Mouse (Mus musculus): ENCODE measurements around the gene Gpatch4. TPM values are rescaled to one million over a fixed set of nuclear protein-coding genes. Genes with fewer than 3 reads are reported as not detected.

Gpatch4 gene
- total and polyA plus RNA-seq, 3 experiments, result 105 to 240 (median 135) TPM

GRCm38 (mm10) chr3:88094126-88094525 lies 51.2 kb downstream of the Gpatch4 start:
- Histone ChIP-seq H3K9ac (ENCODE audit: control insufficient read depth, low read depth, low read length, poor library complexity, severe bottlenecking) (no peak overlapping the region), H3K79me2 (ENCODE audit: control insufficient read depth, insufficient read depth, low read length, poor library complexity) (no peaks in the 10 kb centered on the region), H3K4me3 (ENCODE audit: control insufficient read depth in 1 of 2, insufficient read depth in 1 of 2, low read depth in 2 of 2, low read length in 2 of 2) (no peak overlapping the region), H3K9me3 (replicated peaks; ENCODE audit: insufficient read depth, low read length) (no peaks in the 10 kb centered on the region), H3K27ac (ENCODE audit: control insufficient read depth, low read depth, low read length) (no peak overlapping the region), H3K4me1 (ENCODE audit: control insufficient read depth in 1 of 2, insufficient read depth in 2 of 2, low read length in 2 of 2) (no peaks in the 10 kb centered on the region), H3K27me3 (ENCODE audit: control insufficient read depth in 1 of 2, insufficient read depth in 2 of 2, low read length in 2 of 2) (no peaks in the 10 kb centered on the region), H3K36me3 (ENCODE audit: control insufficient read depth in 1 of 2, insufficient read depth in 2 of 2, low read length in 2 of 2) (peaks cover 0 to 2% of the 10 kb centered on the region in 2 experiments; a peak in 2 of 4 replicates)
- no peak for DNase-seq (ENCODE audit: low read depth, low spot score)
- no peak for TF ChIP-seq HCFC1 (IDR thresholded peaks at IDR 0.05; ENCODE audit: low read depth, low read length)
- TF ChIP-seq EP300 (IDR thresholded peaks at IDR 0.05; ENCODE audit: low read depth in 1 of 2, low read length in 2 of 2), result no peak

GRCm38 (mm10) chr3:88097666-88098065 lies 54.8 kb downstream of the Gpatch4 start:
- no peak overlapping the region for H3K4me3 ChIP-seq (ENCODE audit: control insufficient read depth in 1 of 2, insufficient read depth in 1 of 2, low read depth in 2 of 2, low read length in 2 of 2)
- H3K9ac ChIP-seq (ENCODE audit: control insufficient read depth, low read depth, low read length, poor library complexity, severe bottlenecking), result no peak overlapping the region
- no peaks in the 10 kb centered on the region for H3K36me3 ChIP-seq (ENCODE audit: control insufficient read depth in 1 of 2, insufficient read depth in 2 of 2, low read length in 2 of 2)
- TF ChIP-seq CHD1 (IDR thresholded peaks at IDR 0.05; ENCODE audit: low read depth, low read length), result no peak
- TF ChIP-seq TCF12 (IDR thresholded peaks at IDR 0.05; ENCODE audit: low read depth, low read length), result no peak
- no peak for TF ChIP-seq POLR2AphosphoS2 (IDR thresholded peaks at IDR 0.05; ENCODE audit: low read length)
- TF ChIP-seq CHD2 (IDR thresholded peaks at IDR 0.05; ENCODE audit: low read length), result no peak
- no peak for TF ChIP-seq ZKSCAN1 (IDR thresholded peaks at IDR 0.05; ENCODE audit: low read depth, low read length)
- no peak for TF ChIP-seq RAD21 (IDR thresholded peaks at IDR 0.05; ENCODE audit: low read depth, low read length)
- no peak for TF ChIP-seq JUND (IDR thresholded peaks at IDR 0.05; ENCODE audit: low read depth, low read length)
- TF ChIP-seq ZNF384 (IDR thresholded peaks at IDR 0.05; ENCODE audit: low read depth, low read length), result no peak
- DNase-seq (ENCODE audit: low read depth, low spot score), result no peak
- no peak overlapping the region for H3K27ac ChIP-seq (ENCODE audit: control insufficient read depth, low read depth, low read length)
- H3K4me1 ChIP-seq (ENCODE audit: control insufficient read depth in 1 of 2, insufficient read depth in 2 of 2, low read length in 2 of 2), result 0 out of 4 replicates have a peak, but pooled peaks cover 0 to 6% of the 10 kb centered on the region in 2 experiments
- H3K9me3 ChIP-seq (replicated peaks; ENCODE audit: insufficient read depth, low read length), result no peaks in the 10 kb centered on the region
- no peaks in the 10 kb centered on the region for H3K27me3 ChIP-seq (ENCODE audit: control insufficient read depth in 1 of 2, insufficient read depth in 2 of 2, low read length in 2 of 2)
- H3K79me2 ChIP-seq (ENCODE audit: control insufficient read depth, insufficient read depth, low read length, poor library complexity), result no peaks in the 10 kb centered on the region

GRCm38 (mm10) chr3:88100251-88100650 lies 57.3 kb downstream of the Gpatch4 start:
- peak overlapping the region; percentile 6; the same call in 1 of the 2 replicates for H3K27ac ChIP-seq (ENCODE audit: control insufficient read depth, low read depth, low read length)
- H3K9me3 ChIP-seq (replicated peaks; ENCODE audit: insufficient read depth, low read length), result no peaks in the 10 kb centered on the region
- no peak overlapping the region; the same call in 1 of the 2 replicates for H3K9ac ChIP-seq (ENCODE audit: control insufficient read depth, low read depth, low read length, poor library complexity, severe bottlenecking)
- peak; percentile 78 for DNase-seq (ENCODE audit: low read depth, low spot score)
- H3K36me3 ChIP-seq (ENCODE audit: control insufficient read depth in 1 of 2, insufficient read depth in 2 of 2, low read length in 2 of 2), result no peaks in the 10 kb centered on the region; a peak in 1 of 4 replicates
- H3K27me3 ChIP-seq (ENCODE audit: control insufficient read depth in 1 of 2, insufficient read depth in 2 of 2, low read length in 2 of 2), result no peaks in the 10 kb centered on the region
- H3K79me2 ChIP-seq (ENCODE audit: control insufficient read depth, insufficient read depth, low read length, poor library complexity), result no peaks in the 10 kb centered on the region
- 0 out of 4 replicates have a peak, but pooled peaks cover 0 to 6% of the 10 kb centered on the region in 2 experiments for H3K4me1 ChIP-seq (ENCODE audit: control insufficient read depth in 1 of 2, insufficient read depth in 2 of 2, low read length in 2 of 2)
- no peak for TF ChIP-seq USF1 (IDR thresholded peaks at IDR 0.05; ENCODE audit: low read depth, low read length)
- no peak for TF ChIP-seq POLR2AphosphoS5 (IDR thresholded peaks at IDR 0.05; ENCODE audit: borderline replicate concordance, low read depth, low read length)
- no peak for TF ChIP-seq BHLHE40 (IDR thresholded peaks at IDR 0.05; ENCODE audit: borderline replicate concordance, low read depth, low read length)
- 0 out of 2 replicates have a peak, but pooled peaks have one; percentile 29 for TF ChIP-seq TBP (IDR thresholded peaks at IDR 0.05; ENCODE audit: low read depth, low read length)
- TF ChIP-seq MYC (IDR thresholded peaks at IDR 0.05; ENCODE audit: low read depth, low read length), result 0 out of 2 replicates have a peak, but pooled peaks have one; percentile 24
- TF ChIP-seq ZMIZ1 (IDR thresholded peaks at IDR 0.05; ENCODE audit: low read depth, low read length), result no peak
- peak; percentile 73 for TF ChIP-seq HCFC1 (IDR thresholded peaks at IDR 0.05; ENCODE audit: low read depth, low read length)
- TF ChIP-seq POLR2AphosphoS2 (IDR thresholded peaks at IDR 0.05; ENCODE audit: low read length), result no peak
- no peak for TF ChIP-seq CTCF (IDR thresholded peaks at IDR 0.05 in 2 of 3, conservative IDR thresholded peaks at IDR 0.05 in 1 of 3; ENCODE audit: control insufficient read depth in 1 of 3, insufficient read depth in 1 of 3, low read depth in 2 of 3, low read length in 3 of 3, poor library complexity in 1 of 3, severe bottlenecking in 1 of 3)
- TF ChIP-seq RCOR1 (IDR thresholded peaks at IDR 0.05; ENCODE audit: low read depth, low read length), result no peak
- TF ChIP-seq RAD21 (IDR thresholded peaks at IDR 0.05; ENCODE audit: low read depth, low read length), result no peak
- no peak for TF ChIP-seq MAZ (IDR thresholded peaks at IDR 0.05; ENCODE audit: low read depth, low read length)
- TF ChIP-seq TAL1 (IDR thresholded peaks at IDR 0.05; ENCODE audit: low read length), result no peak
- TF ChIP-seq MAFK (IDR thresholded peaks at IDR 0.05; ENCODE audit: borderline replicate concordance, low read depth, low read length), result no peak
- no peak for TF ChIP-seq JUND (IDR thresholded peaks at IDR 0.05; ENCODE audit: low read depth, low read length)
- TF ChIP-seq UBTF (IDR thresholded peaks at IDR 0.05; ENCODE audit: borderline replicate concordance, insufficient read depth, low read depth, low read length), result no peak
- no peak for TF ChIP-seq USF2 (IDR thresholded peaks at IDR 0.05; ENCODE audit: borderline replicate concordance in 1 of 2, insufficient read depth in 1 of 2, low read depth in 1 of 2, low read length in 2 of 2)
- H3K4me3 ChIP-seq (ENCODE audit: control insufficient read depth in 1 of 2, insufficient read depth in 1 of 2, low read depth in 2 of 2, low read length in 2 of 2), result no peak overlapping the region
